Mouse (Mus musculus): ENCODE measurements around the gene Scly. TPM values are rescaled to one million over a fixed set of nuclear protein-coding genes. Genes with fewer than 3 reads are reported as not detected.
A peak's percentile ranks its signal among the peaks of the same experiment; 100 is the strongest.

Scly gene
- polyA plus RNA-seq, 1 experiment from 2014 or later: 9.0 TPM

GRCm38 (mm10) chr1:91312273-91312672 lies 14.1 kb downstream of the Scly start:
- ATAC-seq (ENCODE audit: low FRiP score, low TSS enrichment): no peak

GRCm38 (mm10) chr1:91313251-91313650 lies 15.1 kb downstream of the Scly start:
- H3K36me3 ChIP-seq (ENCODE audit: control insufficient read depth, insufficient read depth, low read length): peaks cover 27% of the 10 kb centered on the region
- no peak overlapping the region for H3K4me2 ChIP-seq (ENCODE audit: low read length)
- ATAC-seq (ENCODE audit: low FRiP score, low TSS enrichment): no peak
- 45% methylated on average over 5 of the region's 5 CpGs for WGBS
- H3K27me3 ChIP-seq (ENCODE audit: control insufficient read depth, insufficient read depth, low read length): no peaks in the 10 kb centered on the region
- DNase-seq: peak; percentile 46
- no peaks in the 10 kb centered on the region for H3K9me3 ChIP-seq (ENCODE audit: control insufficient read depth, low read length)
- H3K9ac ChIP-seq (replicated peaks; ENCODE audit: low read length): no peak overlapping the region
- no peaks in the 10 kb centered on the region for H3K4me1 ChIP-seq (ENCODE audit: control insufficient read depth, insufficient read depth, low read length)
- no peak overlapping the region for H3K27ac ChIP-seq (replicated peaks; ENCODE audit: low read depth, low read length)
- H3K4me3 ChIP-seq (replicated peaks; ENCODE audit: low read depth, low read length): no peak overlapping the region

More at GRCm38 (mm10) chr1:91312273-91312672, 14.1 kb downstream of the Scly start:
- no peak overlapping the region for H3K9ac ChIP-seq (replicated peaks; ENCODE audit: low read length)
- no peak overlapping the region for H3K4me2 ChIP-seq (ENCODE audit: low read length)
- no peaks in the 10 kb centered on the region for H3K4me1 ChIP-seq (ENCODE audit: control insufficient read depth, insufficient read depth, low read length)
- no peaks in the 10 kb centered on the region for H3K9me3 ChIP-seq (ENCODE audit: control insufficient read depth, low read length)
- peaks cover 32% of the 10 kb centered on the region for H3K36me3 ChIP-seq (ENCODE audit: control insufficient read depth, insufficient read depth, low read length)
- no peak overlapping the region for H3K27ac ChIP-seq (replicated peaks; ENCODE audit: low read depth, low read length)
- H3K27me3 ChIP-seq (ENCODE audit: control insufficient read depth, insufficient read depth, low read length): no peaks in the 10 kb centered on the region
- whole genome bisulfite sequencing: 95% methylated on average over 4 of the region's 4 CpGs
- H3K4me3 ChIP-seq (replicated peaks; ENCODE audit: low read depth, low read length): no peak overlapping the region
- DNase-seq: no peak

DNA sequence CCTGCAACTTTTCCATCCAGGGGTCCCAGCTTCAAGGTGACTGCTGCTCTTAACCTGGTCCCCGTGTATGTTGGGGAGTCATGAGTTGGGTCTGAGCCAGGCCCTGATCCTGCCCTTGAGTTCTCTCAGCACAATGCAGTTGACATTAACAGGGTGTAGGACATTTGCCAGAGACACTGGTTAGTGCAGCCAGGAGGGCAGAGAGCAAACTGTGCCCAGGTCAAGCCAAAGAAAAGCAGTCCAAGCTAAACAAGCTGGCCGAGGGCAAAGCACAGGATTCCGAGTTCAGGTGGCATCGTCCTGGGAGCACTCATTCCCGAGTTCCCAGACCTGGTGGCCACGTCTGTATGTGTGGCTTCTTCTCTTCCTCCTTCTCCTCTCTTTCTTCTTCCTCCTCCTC lies 19.5 kb downstream of the Scly start:
- no peak overlapping the region for H3K4me3 ChIP-seq (replicated peaks; ENCODE audit: low read depth, low read length)
- 87% methylated on average over 6 of the region's 6 CpGs for WGBS
- no peaks in the 10 kb centered on the region for H3K9me3 ChIP-seq (ENCODE audit: control insufficient read depth, low read length)
- no peak overlapping the region for H3K4me2 ChIP-seq (ENCODE audit: low read length)
- DNase-seq: no peak
- no peaks in the 10 kb centered on the region for H3K36me3 ChIP-seq (ENCODE audit: control insufficient read depth, insufficient read depth, low read length)
- no peaks in the 10 kb centered on the region for H3K27me3 ChIP-seq (ENCODE audit: control insufficient read depth, insufficient read depth, low read length)
- no peak overlapping the region for H3K9ac ChIP-seq (replicated peaks; ENCODE audit: low read length)
- no peaks in the 10 kb centered on the region for H3K4me1 ChIP-seq (ENCODE audit: control insufficient read depth, insufficient read depth, low read length)
- no peak for ATAC-seq (ENCODE audit: low FRiP score, low TSS enrichment)
- H3K27ac ChIP-seq (replicated peaks; ENCODE audit: low read depth, low read length): no peak overlapping the region

- DNase-seq (no peak), ATAC-seq (ENCODE audit: low FRiP score, low TSS enrichment) (no peak)
- H3K4me1 ChIP-seq (ENCODE audit: control insufficient read depth, insufficient read depth, low read length): no peaks in the 10 kb centered on the region
- no peak within 1 kb of the TSS for H3K9ac ChIP-seq (replicated peaks; ENCODE audit: low read length)
- no peaks in the 10 kb centered on the region for H3K27me3 ChIP-seq (ENCODE audit: control insufficient read depth, insufficient read depth, low read length)
- 80% methylated on average over 19 of the region's 19 CpGs for WGBS
- no peaks in the 10 kb centered on the region for H3K36me3 ChIP-seq (ENCODE audit: control insufficient read depth, insufficient read depth, low read length)
- H3K4me2 ChIP-seq (ENCODE audit: low read length): no peak within 1 kb of the TSS
- H3K4me3 ChIP-seq (replicated peaks; ENCODE audit: low read depth, low read length): no peak within 1 kb of the TSS
- H3K9me3 ChIP-seq (ENCODE audit: control insufficient read depth, low read length): no peaks in the 10 kb centered on the region
- no peak within 1 kb of the TSS for H3K27ac ChIP-seq (replicated peaks; ENCODE audit: low read depth, low read length)
These were observed 23.8 kb downstream of the Scly start, which contains the start of gene Espnl for GRCm38 (mm10) chr1:91321760-91322438. TSS of gene Espnl (plus strand) at chr1:91322075.

GRCm38 (mm10) chr1:91324646-91325045 lies 26.5 kb downstream of the Scly start:
- Histone ChIP-seq H3K4me3 (replicated peaks; ENCODE audit: low read depth, low read length) (no peak overlapping the region), H3K27ac (replicated peaks; ENCODE audit: low read depth, low read length) (no peak overlapping the region), H3K36me3 (ENCODE audit: control insufficient read depth, insufficient read depth, low read length) (no peaks in the 10 kb centered on the region), H3K4me1 (ENCODE audit: control insufficient read depth, insufficient read depth, low read length) (no peaks in the 10 kb centered on the region), H3K9ac (replicated peaks; ENCODE audit: low read length) (no peak overlapping the region), H3K4me2 (ENCODE audit: low read length) (no peak overlapping the region), H3K27me3 (ENCODE audit: control insufficient read depth, insufficient read depth, low read length) (no peaks in the 10 kb centered on the region), H3K9me3 (ENCODE audit: control insufficient read depth, low read length) (no peaks in the 10 kb centered on the region)
- DNase-seq: no peak
- WGBS: 81% methylated on average over 2 of the region's 2 CpGs
- ATAC-seq (ENCODE audit: low FRiP score, low TSS enrichment): no peak

DNA sequence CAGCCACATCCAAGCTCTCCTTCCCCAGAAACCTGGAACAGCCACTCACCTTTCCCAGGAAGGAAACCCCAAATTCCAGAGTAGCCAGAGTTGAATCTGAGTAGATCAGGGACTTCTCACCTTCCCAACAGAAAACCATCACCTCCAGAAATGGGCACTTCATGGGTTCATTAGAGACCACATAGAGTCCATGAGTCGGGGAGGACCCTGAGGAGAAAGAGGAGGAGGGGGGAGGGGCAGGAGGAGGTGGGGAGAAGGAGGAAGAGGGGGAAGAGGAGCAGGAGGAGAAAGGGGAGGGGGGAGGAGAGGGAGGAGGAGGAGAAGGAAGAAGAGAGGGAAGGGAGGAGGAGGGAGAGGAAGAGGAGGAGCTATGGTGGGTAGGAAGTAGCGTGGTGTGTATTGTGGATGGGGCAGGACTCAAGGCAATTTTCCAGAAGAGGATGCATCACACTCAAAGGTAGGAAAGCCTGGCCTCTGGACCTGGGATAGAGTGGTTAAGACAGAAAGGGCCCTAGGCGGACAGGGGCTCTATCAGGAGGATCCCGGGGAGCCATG lies 27.4 kb downstream of the Scly start:
- Histone ChIP-seq H3K9ac (replicated peaks; ENCODE audit: low read length) (no peak overlapping the region), H3K27me3 (ENCODE audit: control insufficient read depth, insufficient read depth, low read length) (no peaks in the 10 kb centered on the region), H3K36me3 (ENCODE audit: control insufficient read depth, insufficient read depth, low read length) (no peaks in the 10 kb centered on the region), H3K4me1 (ENCODE audit: control insufficient read depth, insufficient read depth, low read length) (no peaks in the 10 kb centered on the region), H3K9me3 (ENCODE audit: control insufficient read depth, low read length) (no peaks in the 10 kb centered on the region), H3K4me3 (replicated peaks; ENCODE audit: low read depth, low read length) (no peak overlapping the region), H3K27ac (replicated peaks; ENCODE audit: low read depth, low read length) (no peak overlapping the region), H3K4me2 (ENCODE audit: low read length) (no peak overlapping the region)
- DNase-seq: no peak
- no peak for ATAC-seq (ENCODE audit: low FRiP score, low TSS enrichment)
- WGBS: 81% methylated on average over 4 of the region's 4 CpGs

GRCm38 (mm10) chr1:91332102-91332501 lies 34.0 kb downstream of the Scly start:
- Histone ChIP-seq H3K4me1 (ENCODE audit: control insufficient read depth, insufficient read depth, low read length) (no peaks in the 10 kb centered on the region), H3K4me2 (ENCODE audit: low read length) (no peak overlapping the region), H3K27me3 (ENCODE audit: control insufficient read depth, insufficient read depth, low read length) (no peaks in the 10 kb centered on the region), H3K36me3 (ENCODE audit: control insufficient read depth, insufficient read depth, low read length) (no peaks in the 10 kb centered on the region), H3K4me3 (replicated peaks; ENCODE audit: low read depth, low read length) (no peak overlapping the region), H3K9me3 (ENCODE audit: control insufficient read depth, low read length) (no peaks in the 10 kb centered on the region), H3K27ac (replicated peaks; ENCODE audit: low read depth, low read length) (no peak overlapping the region), H3K9ac (replicated peaks; ENCODE audit: low read length) (no peak overlapping the region)
- ATAC-seq (ENCODE audit: low FRiP score, low TSS enrichment) (no peak), DNase-seq (no peak)
- 57% methylated on average over 4 of the region's 4 CpGs for WGBS

DNA sequence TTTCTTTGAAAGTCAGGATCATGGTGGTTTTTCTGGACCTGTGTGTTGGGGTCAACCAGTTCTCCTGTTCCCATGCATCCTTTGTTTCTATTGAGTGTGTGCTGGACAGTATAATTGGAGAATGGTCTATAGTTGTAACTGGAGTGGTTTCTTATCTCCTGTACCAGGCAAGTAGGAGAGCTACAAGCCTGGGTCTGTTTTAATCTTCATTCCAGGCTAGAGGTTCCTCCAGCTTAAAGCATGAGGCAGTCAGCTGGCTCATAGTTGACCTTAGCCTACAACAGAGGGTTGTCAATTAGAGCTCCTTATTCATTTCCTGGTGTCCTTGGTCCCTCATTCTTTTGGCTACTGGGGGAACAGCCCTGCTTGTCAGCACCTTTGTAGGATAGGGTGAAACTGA lies 35.4 kb downstream of the Scly start:
- Histone ChIP-seq H3K9me3 (ENCODE audit: control insufficient read depth, low read length) (no peaks in the 10 kb centered on the region), H3K27ac (replicated peaks; ENCODE audit: low read depth, low read length) (no peak overlapping the region), H3K4me2 (ENCODE audit: low read length) (no peak overlapping the region), H3K36me3 (ENCODE audit: control insufficient read depth, insufficient read depth, low read length) (no peaks in the 10 kb centered on the region), H3K27me3 (ENCODE audit: control insufficient read depth, insufficient read depth, low read length) (no peaks in the 10 kb centered on the region), H3K9ac (replicated peaks; ENCODE audit: low read length) (no peak overlapping the region), H3K4me3 (replicated peaks; ENCODE audit: low read depth, low read length) (no peak overlapping the region), H3K4me1 (ENCODE audit: control insufficient read depth, insufficient read depth, low read length) (no peaks in the 10 kb centered on the region)
- DNase-seq (no peak), ATAC-seq (ENCODE audit: low FRiP score, low TSS enrichment) (no peak)

GRCm38 (mm10) chr1:91337355-91337754 lies 39.2 kb downstream of the Scly start:
- DNase-seq: no peak
- Histone ChIP-seq H3K36me3 (ENCODE audit: control insufficient read depth, insufficient read depth, low read length) (no peaks in the 10 kb centered on the region), H3K27me3 (ENCODE audit: control insufficient read depth, insufficient read depth, low read length) (0 out of 2 replicates have a peak, but pooled peaks cover under 1% of the 10 kb centered on the region), H3K4me3 (replicated peaks; ENCODE audit: low read depth, low read length) (no peak overlapping the region), H3K4me1 (ENCODE audit: control insufficient read depth, insufficient read depth, low read length) (no peaks in the 10 kb centered on the region), H3K27ac (replicated peaks; ENCODE audit: low read depth, low read length) (no peak overlapping the region), H3K9me3 (ENCODE audit: control insufficient read depth, low read length) (no peaks in the 10 kb centered on the region), H3K9ac (replicated peaks; ENCODE audit: low read length) (no peak overlapping the region), H3K4me2 (ENCODE audit: low read length) (no peak overlapping the region)
- no peak for ATAC-seq (ENCODE audit: low FRiP score, low TSS enrichment)
- 90% methylated on average over 7 of the region's 7 CpGs for WGBS

All from midbrain, embryonic 14.5 days (tissue).